Mouse (Mus musculus) stomach, embryonic 16.5 days (tissue): ENCODE measurements around the gene Bhlhe40. TPM values are rescaled to one million over a fixed set of nuclear protein-coding genes. Genes with fewer than 3 reads are reported as not detected.

Experiments
- ATAC-seq: fragments of 200-750 bp; cut with Nextera tagmentation; 2 replicates; pipeline ENCODE4 v1.8.0; 2017; ENCODE audit warnings: moderate number of reproducible peaks, moderate TSS enrichment; ENCODE audit not compliant: insufficient read depth, low FRiP score
- H3K27ac ChIP-seq: fragments of 300-500 bp; sonication (generic); 2 replicates; pipeline ENCODE4 v1.5.1; 2014; ENCODE audit warnings: low read length
- H3K27me3 ChIP-seq: fragments of 300-500 bp; sonication (generic); 2 replicates; pipeline ENCODE4 v1.6.1; 2014; ENCODE audit warnings: low read length, control low read depth, mixed read lengths; ENCODE audit not compliant: control insufficient read depth, insufficient read depth
- H3K36me3 ChIP-seq: fragments of 300-500 bp; sonication (generic); 2 replicates; pipeline ENCODE4 v1.6.1; 2014; ENCODE audit warnings: low read length; ENCODE audit not compliant: control insufficient read depth, insufficient read depth
- H3K4me1 ChIP-seq: fragments of 300-500 bp; sonication (generic); 2 replicates; pipeline ENCODE4 v1.6.1; 2014; ENCODE audit warnings: low read length, control low read depth, mixed read lengths; ENCODE audit not compliant: control insufficient read depth, insufficient read depth
- H3K4me2 ChIP-seq: fragments of 300-500 bp; sonication (generic); 2 replicates; pipeline ENCODE4 v1.6.1; 2014; ENCODE audit warnings: low read depth, low read length, mixed read lengths
- H3K4me3 ChIP-seq: fragments of 300-500 bp; sonication (generic); replicated peaks from 2 replicates; pipeline ENCODE4 v1.5.1; 2014; ENCODE audit warnings: mild to moderate bottlenecking, low read length
- H3K9ac ChIP-seq: fragments of 300-500 bp; sonication (generic); 2 replicates; pipeline ENCODE4 v1.6.1; 2014; ENCODE audit warnings: low read length
- H3K9me3 ChIP-seq: fragments of 300-500 bp; sonication (generic); replicated peaks from 2 replicates; pipeline ENCODE4 v1.6.1; 2016; ENCODE audit warnings: low read length, control low read depth; ENCODE audit not compliant: control insufficient read depth
- WGBS: fragments of 180-500 bp; shearing (Covaris S2); extraction: QIAGEN DNeasy Blood & Tissue Kit; methylation state at CpG from one replicate; pipeline ENCODE4 v1.1.7; 2014; 5-methylcytosine and 5-hydroxymethylcytosine counted together
- polyA plus RNA-seq: library from polyadenylated mRNA; unstranded; fragments of >200 nt; fragmentation: Nextera tagmentation; extraction: Ambion mirVana; gene quantifications from 2 replicates; pipeline ENCODE4 v1.2.1, GENCODE M21; 2015

Bhlhe40 gene
- polyA plus RNA-seq, 1 experiment from 2014 or later: 39.6 TPM

GRCm38 (mm10) chr6:108704316-108705080, 44.1 kb downstream of the Bhlhe40 start:
- H3K9me3 ChIP-seq: no peaks in the 10 kb centered on the region
- no peaks in the 10 kb centered on the region for H3K27me3 ChIP-seq
- H3K4me3 ChIP-seq: no peak overlapping the region
- H3K4me2 ChIP-seq: no peak overlapping the region
- no peaks in the 10 kb centered on the region for H3K36me3 ChIP-seq
- no peak overlapping the region for H3K9ac ChIP-seq
- peak overlapping the region; percentile 49; the same call in 1 of the 2 replicates for H3K27ac ChIP-seq
- ATAC-seq: peak; percentile 70; the same call in 1 of the 2 replicates
- WGBS: 54% methylated on average over 9 of the region's 9 CpGs
- peaks cover 8% of the 10 kb centered on the region for H3K4me1 ChIP-seq

GRCm38 (mm10) chr6:108705957-108706356, 45.5 kb downstream of the Bhlhe40 start:
- no peak overlapping the region for H3K4me2 ChIP-seq
- H3K27me3 ChIP-seq: no peaks in the 10 kb centered on the region
- H3K4me3 ChIP-seq: no peak overlapping the region
- WGBS: 50% methylated on average over 6 of the region's 6 CpGs
- no peaks in the 10 kb centered on the region for H3K36me3 ChIP-seq
- no peak overlapping the region for H3K9ac ChIP-seq
- no peaks in the 10 kb centered on the region for H3K9me3 ChIP-seq
- peaks cover 9% of the 10 kb centered on the region for H3K4me1 ChIP-seq
- no peak overlapping the region for H3K27ac ChIP-seq
- ATAC-seq: no peak

GRCm38 (mm10) chr6:108706994-108707645, 46.7 kb downstream of the Bhlhe40 start:
- Histone ChIP-seq H3K36me3 (no peaks in the 10 kb centered on the region), H3K4me2 (no peak overlapping the region), H3K9ac (no peak overlapping the region), H3K4me3 (no peak overlapping the region), H3K4me1 (peaks cover 9% of the 10 kb centered on the region), H3K9me3 (no peaks in the 10 kb centered on the region), H3K27me3 (no peaks in the 10 kb centered on the region), H3K27ac (no peak overlapping the region)
- 88% methylated on average over 8 of the region's 8 CpGs for whole genome bisulfite sequencing
- ATAC-seq: no peak

GRCm38 (mm10) chr6:108709131-108709470, 48.7 kb downstream of the Bhlhe40 start:
- 4% methylated on average over 9 of the region's 9 CpGs for WGBS
- peak overlapping the region; percentile 38 for H3K9ac ChIP-seq
- no peaks in the 10 kb centered on the region for H3K9me3 ChIP-seq
- ATAC-seq: no peak
- peak overlapping the region; percentile 2; the same call in 1 of the 2 replicates for H3K27ac ChIP-seq
- H3K27me3 ChIP-seq: no peaks in the 10 kb centered on the region
- H3K36me3 ChIP-seq: no peaks in the 10 kb centered on the region
- H3K4me1 ChIP-seq: peaks cover 9% of the 10 kb centered on the region
- peak overlapping the region; percentile 35 for H3K4me3 ChIP-seq
- peak overlapping the region; percentile 62 for H3K4me2 ChIP-seq

GRCm38 (mm10) chr6:108709471-108710231, 49.2 kb downstream of the Bhlhe40 start:
- Histone ChIP-seq H3K9ac (peak overlapping the region; percentile 38), H3K36me3 (no peaks in the 10 kb centered on the region), H3K4me3 (peak overlapping the region; percentile 35), H3K27me3 (no peaks in the 10 kb centered on the region), H3K9me3 (no peaks in the 10 kb centered on the region), H3K27ac (peak overlapping the region; percentile 2), H3K4me2 (peak overlapping the region; percentile 62), H3K4me1 (peaks cover 9% of the 10 kb centered on the region)
- WGBS: under 1% methylated on average over 29 of the region's 29 CpGs
- peak; percentile 84 for ATAC-seq

GRCm38 (mm10) chr6:108710667-108711066, 50.2 kb downstream of the Bhlhe40 start:
- Histone ChIP-seq H3K4me1 (peaks cover 9% of the 10 kb centered on the region), H3K27ac (no peak overlapping the region), H3K4me2 (no peak overlapping the region), H3K36me3 (no peaks in the 10 kb centered on the region), H3K9me3 (no peaks in the 10 kb centered on the region), H3K9ac (no peak overlapping the region), H3K27me3 (no peaks in the 10 kb centered on the region), H3K4me3 (no peak overlapping the region)
- no peak for ATAC-seq
- WGBS: 71% methylated on average over 3 of the region's 3 CpGs

- Histone ChIP-seq H3K27me3 (no peaks in the 10 kb centered on the region), H3K4me2 (no peak overlapping the region), H3K9me3 (no peaks in the 10 kb centered on the region), H3K36me3 (no peaks in the 10 kb centered on the region), H3K4me3 (no peak overlapping the region), H3K4me1 (peaks cover 9% of the 10 kb centered on the region), H3K27ac (no peak overlapping the region), H3K9ac (no peak overlapping the region)
- WGBS: 76% methylated on average over 4 of the region's 4 CpGs
- no peak for ATAC-seq
Measured at GRCm38 (mm10) chr6:108711192-108711964, 50.9 kb downstream of the Bhlhe40 start.

- H3K9me3 ChIP-seq: no peaks in the 10 kb centered on the region
- H3K4me2 ChIP-seq: no peak overlapping the region
- ATAC-seq: no peak
- no peaks in the 10 kb centered on the region for H3K36me3 ChIP-seq
- no peak overlapping the region for H3K9ac ChIP-seq
- H3K4me1 ChIP-seq: peaks cover 9% of the 10 kb centered on the region
- H3K4me3 ChIP-seq: no peak overlapping the region
- H3K27ac ChIP-seq: no peak overlapping the region
- no peaks in the 10 kb centered on the region for H3K27me3 ChIP-seq
Measured at GRCm38 (mm10) chr6:108712148-108712547, 51.7 kb downstream of the Bhlhe40 start.
